Mouse (Mus musculus): Measurements from ENCODE around the gene Prkacb.

GRCm38 (mm10) chr3:146851966-146852891, 39.4 kb upstream of the Prkacb start, which contains the start of gene Ttll7:
- TF ChIP-seq USF1 (IDR thresholded peaks at IDR 0.05; ENCODE audit: low read depth) = no peak
- no peak for TF ChIP-seq CTCF (IDR thresholded peaks at IDR 0.05; ENCODE audit: control insufficient read depth, insufficient read depth, insufficient read length)
- no peak for TF ChIP-seq FOSL1 (IDR thresholded peaks at IDR 0.05; ENCODE audit: insufficient read depth, low read length, poor library complexity, severe bottlenecking)
- no peak for TF ChIP-seq CEBPB (IDR thresholded peaks at IDR 0.05; ENCODE audit: low read depth)

Measured in C2C12 (cell line).